Mouse (Mus musculus) retina, adult 2 months (tissue): Measurements from ENCODE around the gene Phc2.

Source experiments
- DNase-seq: peaks from one replicate; pipeline ENCODE4 v3.0.0-alpha.2; 2012; ENCODE audit warnings: low read depth, low spot score

Gene Phc2

GRCm38 (mm10) chr4:128716731-128717130, 62.2 kb downstream of the Phc2 start:
- no peak for DNase-seq

- DNase-seq = no peak
Measured at GRCm38 (mm10) chr4:128720110-128720509, 65.6 kb downstream of the Phc2 start.

- peak; percentile 63 for DNase-seq
Measured at GRCm38 (mm10) chr4:128721061-128721648, 66.7 kb downstream of the Phc2 start.

- no peak for DNase-seq
Measured at GRCm38 (mm10) chr4:128721761-128722160, 67.3 kb downstream of the Phc2 start.

GRCm38 (mm10) chr4:128722932-128723331, 68.4 kb downstream of the Phc2 start:
- no peak for DNase-seq

- no peak for DNase-seq
Measured at GRCm38 (mm10) chr4:128723431-128723830, 68.9 kb downstream of the Phc2 start.

GRCm38 (mm10) chr4:128724059-128724458, 69.6 kb downstream of the Phc2 start:
- DNase-seq = no peak

GRCm38 (mm10) chr4:128727019-128727720, 72.7 kb downstream of the Phc2 start:
- DNase-seq = peak; percentile 69

GRCm38 (mm10) chr4:128727721-128728430, 73.4 kb downstream of the Phc2 start:
- DNase-seq = no peak

- no peak for DNase-seq
Measured at GRCm38 (mm10) chr4:128728431-128728851, 73.9 kb downstream of the Phc2 start.

GRCm38 (mm10) chr4:128729033-128729708, 74.7 kb downstream of the Phc2 start:
- DNase-seq = no peak

- no peak for DNase-seq
Measured at GRCm38 (mm10) chr4:128729709-128730037, 75.2 kb downstream of the Phc2 start.

GRCm38 (mm10) chr4:128730271-128730670, 75.8 kb downstream of the Phc2 start:
- no peak for DNase-seq

- no peak for DNase-seq
Measured at GRCm38 (mm10) chr4:128732794-128733193, 78.3 kb downstream of the Phc2 start.

- DNase-seq = no peak
Measured at GRCm38 (mm10) chr4:128733496-128733895, 79.0 kb downstream of the Phc2 start.

- DNase-seq = no peak
Measured at GRCm38 (mm10) chr4:128734217-128734616, 79.7 kb downstream of the Phc2 start.

GRCm38 (mm10) chr4:128734721-128735671, 80.5 kb downstream of the Phc2 start:
- no peak for DNase-seq

GRCm38 (mm10) chr4:128737137-128737589, 82.7 kb downstream of the Phc2 start:
- peak; percentile 57 for DNase-seq

GRCm38 (mm10) chr4:128737825-128738610, 83.5 kb downstream of the Phc2 start:
- DNase-seq = no peak

GRCm38 (mm10) chr4:128740878-128741277, 86.4 kb downstream of the Phc2 start:
- no peak for DNase-seq
